Mouse (Mus musculus) layer of hippocampus, adult 18-20 months (tissue): Measurements from ENCODE around the gene Mtch1. TPM values are rescaled to one million over a fixed set of nuclear protein-coding genes. Genes with fewer than 3 reads are reported as not detected.

Source experiments
- total RNA-seq, 2 experiments: library from RNA; stranded (reverse); gene quantifications; 2 replicates each; pipeline ENCODE4 v1.2.3; 2021

Gene Mtch1
- total RNA-seq, 2 experiments from 2014 or later = 644 to 648 TPM

Other genes with a start within 250 kb of the Mtch1 start
- gene Rab44, start 233.8 kb downstream of the Mtch1 start, total RNA-seq = not detected
- 10 to 100 TPM; 37.5 to 37.8 TPM for gene Cpne5, start 109.8 kb downstream of the Mtch1 start, total RNA-seq
- 10 to 100 TPM; 16.2 to 18.4 TPM for gene Ppil1, start 83.7 kb downstream of the Mtch1 start, total RNA-seq
- gene BC004004, start 79.1 kb downstream of the Mtch1 start, total RNA-seq = 10 to 100 TPM; 84.9 to 94.4 TPM
- gene Pi16, start 30.3 kb downstream of the Mtch1 start, total RNA-seq = 1 to 10 TPM in 1 of 2 experiments, under 1 TPM in 1; 0.92 to 1.3 TPM
- gene Fgd2, start 13.0 kb upstream of the Mtch1 start, total RNA-seq = 1 to 10 TPM; 4.4 to 5.8 TPM
- 1 to 10 TPM; 4.2 to 4.5 TPM for gene Pim1, start 142.8 kb upstream of the Mtch1 start, total RNA-seq
- not detected for gene Gm17657, start 201.7 kb upstream of the Mtch1 start, total RNA-seq
- 10 to 100 TPM; 37.8 to 41.4 TPM for gene Tbc1d22b, start 201.9 kb upstream of the Mtch1 start, total RNA-seq
- not detected for gene Tmem217, start 204.5 kb upstream of the Mtch1 start, total RNA-seq